Mouse (Mus musculus) C2C12 (cell line): Measurements from ENCODE around the gene Ncoa4.

Experiments
- CEBPB ChIP-seq: IDR thresholded peaks from one replicate; pipeline ENCODE4 v1.6.1; 2011; ENCODE audit warnings: low read depth, mild to moderate bottlenecking, control low read depth, moderate library complexity
- CTCF ChIP-seq: IDR thresholded peaks from one replicate; pipeline ENCODE4 v1.5.1; 2011; ENCODE audit not compliant: control insufficient read depth, insufficient read depth, insufficient read length
- FOSL1 ChIP-seq: IDR thresholded peaks from one replicate; pipeline ENCODE4 v1.8.0; 2011; ENCODE audit warnings: mild to moderate bottlenecking, low read length; ENCODE audit not compliant: poor library complexity, insufficient read depth, severe bottlenecking
- MAX ChIP-seq: IDR thresholded peaks from one replicate; pipeline ENCODE4 v1.6.1; 2011; ENCODE audit warnings: mild to moderate bottlenecking, control low read depth
- MYOD1 ChIP-seq: IDR thresholded peaks from one replicate; pipeline ENCODE4 v1.6.1; 2011; ENCODE audit warnings: low read depth; ENCODE audit not compliant: control insufficient read depth, insufficient read length
- USF1 ChIP-seq: IDR thresholded peaks from one replicate; pipeline ENCODE4 v1.6.1; 2011; ENCODE audit warnings: low read depth, mild to moderate bottlenecking, control low read depth, moderate library complexity

- no peak for TF ChIP-seq CTCF
- TF ChIP-seq FOSL1: no peak
- no peak for TF ChIP-seq MYOD1
- no peak for TF ChIP-seq MAX
- TF ChIP-seq USF1: no peak
- TF ChIP-seq CEBPB: no peak
Measured at GRCm38 (mm10) chr14:32190627-32191391, 31.1 kb downstream of the Ncoa4 start.
